Mouse (Mus musculus): ENCODE results near the gene Cspg5. TPM values are rescaled to one million over a fixed set of nuclear protein-coding genes. Genes with fewer than 3 reads are reported as not detected.

Gene Cspg5
- polyA plus RNA-seq (2015; fragmentation: Nextera tagmentation; extraction: Ambion mirVana): 98.9 and 115 TPM in 2 replicates

GRCm38 (mm10) chr9:110243221-110243833, at the start of gene Cspg5:
Cspg5 (plus strand) TSS chr9:110243783.
- H3K36me3 ChIP-seq (ENCODE audit: control insufficient read depth, insufficient read depth): peaks cover 2% of the 10 kb centered on the region; the same call in 1 of the 2 replicates
- ATAC-seq: no peak
- peak within 1 kb of the TSS; percentile 77 for H3K27ac ChIP-seq (ENCODE audit: low read length)
- WGBS: 87% methylated on average over 7 of the region's 7 CpGs
- peaks cover 21% of the 10 kb centered on the region for H3K4me1 ChIP-seq (replicated peaks; ENCODE audit: control insufficient read depth, insufficient read depth, low read length)
- H3K27me3 ChIP-seq (replicated peaks; ENCODE audit: control insufficient read depth, insufficient read depth, low read length): no peaks in the 10 kb centered on the region
- peak within 1 kb of the TSS; percentile 85 for H3K4me3 ChIP-seq (replicated peaks; ENCODE audit: low read length)
- peak within 1 kb of the TSS; percentile 95 for H3K4me2 ChIP-seq (ENCODE audit: low read length)
- H3K9ac ChIP-seq (replicated peaks; ENCODE audit: low read depth, low read length): peak within 1 kb of the TSS; percentile 81
- H3K9me3 ChIP-seq (ENCODE audit: control insufficient read depth, low read length): no peaks in the 10 kb centered on the region

- ATAC-seq: no peak
- Histone ChIP-seq H3K4me3 (replicated peaks; ENCODE audit: low read length) (no peak overlapping the region), H3K36me3 (ENCODE audit: control insufficient read depth, insufficient read depth) (peaks cover 48% of the 10 kb centered on the region), H3K4me2 (ENCODE audit: low read length) (no peak overlapping the region), H3K27ac (ENCODE audit: low read length) (no peak overlapping the region), H3K27me3 (replicated peaks; ENCODE audit: control insufficient read depth, insufficient read depth, low read length) (no peaks in the 10 kb centered on the region), H3K9ac (replicated peaks; ENCODE audit: low read depth, low read length) (no peak overlapping the region), H3K4me1 (replicated peaks; ENCODE audit: control insufficient read depth, insufficient read depth, low read length) (no peaks in the 10 kb centered on the region), H3K9me3 (ENCODE audit: control insufficient read depth, low read length) (no peaks in the 10 kb centered on the region)
- WGBS: 92% methylated on average over 2 of the region's 2 CpGs
Measured at GRCm38 (mm10) chr9:110199870-110200269, 43.7 kb upstream of the Cspg5 start.

- H3K36me3 ChIP-seq (ENCODE audit: control insufficient read depth, insufficient read depth): peaks cover 30% of the 10 kb centered on the region
- peak; percentile 95 for ATAC-seq
- H3K4me1 ChIP-seq (replicated peaks; ENCODE audit: control insufficient read depth, insufficient read depth, low read length): peaks cover 27% of the 10 kb centered on the region
- no peak overlapping the region for H3K4me3 ChIP-seq (replicated peaks; ENCODE audit: low read length)
- no peak overlapping the region for H3K4me2 ChIP-seq (ENCODE audit: low read length)
- peak overlapping the region; percentile 86 for H3K27ac ChIP-seq (ENCODE audit: low read length)
- H3K9ac ChIP-seq (replicated peaks; ENCODE audit: low read depth, low read length): no peak overlapping the region
- H3K9me3 ChIP-seq (ENCODE audit: control insufficient read depth, low read length): no peaks in the 10 kb centered on the region
- 7% methylated on average over 15 of the region's 15 CpGs for WGBS
- no peaks in the 10 kb centered on the region for H3K27me3 ChIP-seq (replicated peaks; ENCODE audit: control insufficient read depth, insufficient read depth, low read length)
Measured at GRCm38 (mm10) chr9:110205526-110206404, 37.8 kb upstream of the Cspg5 start.

- WGBS: 13% methylated on average over 2 of the region's 2 CpGs
- ATAC-seq: no peak
- Histone ChIP-seq H3K4me3 (replicated peaks; ENCODE audit: low read length) (no peak overlapping the region), H3K4me2 (ENCODE audit: low read length) (no peak overlapping the region), H3K4me1 (replicated peaks; ENCODE audit: control insufficient read depth, insufficient read depth, low read length) (peaks cover 27% of the 10 kb centered on the region), H3K36me3 (ENCODE audit: control insufficient read depth, insufficient read depth) (peaks cover 31% of the 10 kb centered on the region), H3K9me3 (ENCODE audit: control insufficient read depth, low read length) (no peaks in the 10 kb centered on the region), H3K27me3 (replicated peaks; ENCODE audit: control insufficient read depth, insufficient read depth, low read length) (no peaks in the 10 kb centered on the region), H3K9ac (replicated peaks; ENCODE audit: low read depth, low read length) (no peak overlapping the region), H3K27ac (ENCODE audit: low read length) (peak overlapping the region; percentile 86)
Measured at GRCm38 (mm10) chr9:110206437-110206836, 37.1 kb upstream of the Cspg5 start.

- 76% methylated on average over 7 of the region's 7 CpGs for WGBS
- no peak overlapping the region for H3K27ac ChIP-seq (ENCODE audit: low read length)
- H3K9ac ChIP-seq (replicated peaks; ENCODE audit: low read depth, low read length): no peak overlapping the region
- no peak overlapping the region for H3K4me2 ChIP-seq (ENCODE audit: low read length)
- H3K4me3 ChIP-seq (replicated peaks; ENCODE audit: low read length): no peak overlapping the region
- no peak for ATAC-seq
- peaks cover 27% of the 10 kb centered on the region for H3K4me1 ChIP-seq (replicated peaks; ENCODE audit: control insufficient read depth, insufficient read depth, low read length)
- no peaks in the 10 kb centered on the region for H3K9me3 ChIP-seq (ENCODE audit: control insufficient read depth, low read length)
- H3K27me3 ChIP-seq (replicated peaks; ENCODE audit: control insufficient read depth, insufficient read depth, low read length): no peaks in the 10 kb centered on the region
- H3K36me3 ChIP-seq (ENCODE audit: control insufficient read depth, insufficient read depth): peaks cover 31% of the 10 kb centered on the region
Measured at GRCm38 (mm10) chr9:110208265-110208664, 35.3 kb upstream of the Cspg5 start.

GRCm38 (mm10) chr9:110208967-110209366, 34.6 kb upstream of the Cspg5 start:
- 18% methylated on average over 3 of the region's 3 CpGs for WGBS
- Histone ChIP-seq H3K9me3 (ENCODE audit: control insufficient read depth, low read length) (no peaks in the 10 kb centered on the region), H3K9ac (replicated peaks; ENCODE audit: low read depth, low read length) (no peak overlapping the region), H3K4me1 (replicated peaks; ENCODE audit: control insufficient read depth, insufficient read depth, low read length) (peaks cover 27% of the 10 kb centered on the region), H3K4me2 (ENCODE audit: low read length) (no peak overlapping the region), H3K4me3 (replicated peaks; ENCODE audit: low read length) (no peak overlapping the region), H3K27me3 (replicated peaks; ENCODE audit: control insufficient read depth, insufficient read depth, low read length) (no peaks in the 10 kb centered on the region), H3K36me3 (ENCODE audit: control insufficient read depth, insufficient read depth) (peaks cover 31% of the 10 kb centered on the region), H3K27ac (ENCODE audit: low read length) (peak overlapping the region; percentile 31; the same call in 1 of the 2 replicates)
- peak; percentile 36 for ATAC-seq

- no peak overlapping the region for H3K4me2 ChIP-seq (ENCODE audit: low read length)
- 74% methylated on average over 4 of the region's 4 CpGs for whole genome bisulfite sequencing
- peaks cover 54% of the 10 kb centered on the region for H3K36me3 ChIP-seq (ENCODE audit: control insufficient read depth, insufficient read depth)
Measured at GRCm38 (mm10) chr9:110224273-110224672, 19.3 kb upstream of the Cspg5 start.

GRCm38 (mm10) chr9:110226191-110226590, 17.4 kb upstream of the Cspg5 start:
- Histone ChIP-seq H3K4me3 (replicated peaks; ENCODE audit: low read length) (no peak overlapping the region), H3K9ac (replicated peaks; ENCODE audit: low read depth, low read length) (no peak overlapping the region), H3K27me3 (replicated peaks; ENCODE audit: control insufficient read depth, insufficient read depth, low read length) (no peaks in the 10 kb centered on the region), H3K9me3 (ENCODE audit: control insufficient read depth, low read length) (no peaks in the 10 kb centered on the region), H3K27ac (ENCODE audit: low read length) (no peak overlapping the region), H3K4me2 (ENCODE audit: low read length) (no peak overlapping the region), H3K36me3 (ENCODE audit: control insufficient read depth, insufficient read depth) (peaks cover 50% of the 10 kb centered on the region), H3K4me1 (replicated peaks; ENCODE audit: control insufficient read depth, insufficient read depth, low read length) (no peaks in the 10 kb centered on the region)
- no peak for ATAC-seq
- 90% methylated on average over 4 of the region's 4 CpGs for WGBS

More at GRCm38 (mm10) chr9:110224273-110224672, 19.3 kb upstream of the Cspg5 start:
- no peaks in the 10 kb centered on the region for H3K4me1 ChIP-seq (replicated peaks; ENCODE audit: control insufficient read depth, insufficient read depth, low read length)
- ATAC-seq: no peak
- no peak overlapping the region for H3K27ac ChIP-seq (ENCODE audit: low read length)
- no peaks in the 10 kb centered on the region for H3K9me3 ChIP-seq (ENCODE audit: control insufficient read depth, low read length)
- no peaks in the 10 kb centered on the region for H3K27me3 ChIP-seq (replicated peaks; ENCODE audit: control insufficient read depth, insufficient read depth, low read length)
- H3K4me3 ChIP-seq (replicated peaks; ENCODE audit: low read length): no peak overlapping the region
- H3K9ac ChIP-seq (replicated peaks; ENCODE audit: low read depth, low read length): no peak overlapping the region

- Histone ChIP-seq H3K4me2 (ENCODE audit: low read length) (no peak overlapping the region), H3K9me3 (ENCODE audit: control insufficient read depth, low read length) (no peaks in the 10 kb centered on the region), H3K27ac (ENCODE audit: low read length) (no peak overlapping the region), H3K4me3 (replicated peaks; ENCODE audit: low read length) (no peak overlapping the region), H3K27me3 (replicated peaks; ENCODE audit: control insufficient read depth, insufficient read depth, low read length) (no peaks in the 10 kb centered on the region), H3K9ac (replicated peaks; ENCODE audit: low read depth, low read length) (no peak overlapping the region), H3K36me3 (ENCODE audit: control insufficient read depth, insufficient read depth) (peaks cover 38% of the 10 kb centered on the region), H3K4me1 (replicated peaks; ENCODE audit: control insufficient read depth, insufficient read depth, low read length) (no peaks in the 10 kb centered on the region)
- ATAC-seq: no peak
- WGBS: 90% methylated on average over 6 of the region's 6 CpGs
Measured at GRCm38 (mm10) chr9:110228671-110229070, 14.9 kb upstream of the Cspg5 start.

All from forebrain, embryonic 16.5 days (tissue).